Mouse (Mus musculus) thymus, adult 2 months (tissue): ENCODE results near the gene Gm10837.

Experiments used
- CTCF ChIP-seq: fragments of 200-500 bp; IDR thresholded peaks from 2 replicates; pipeline ENCODE4 v1.5.1; 2012; ENCODE audit warnings: mild to moderate bottlenecking, control low read depth, low read length, moderate library complexity, borderline replicate concordance; ENCODE audit not compliant: control insufficient read depth, poor library complexity, insufficient read depth; ENCODE audit errors: extremely low read depth
- POLR2A ChIP-seq: fragments of 200-500 bp; IDR thresholded peaks from 2 replicates; pipeline ENCODE4 v1.6.1; 2012; ENCODE audit warnings: mild to moderate bottlenecking, low read length, control low read depth, moderate library complexity; ENCODE audit not compliant: control insufficient read depth, poor library complexity, insufficient read depth; ENCODE audit errors: extremely low read depth

GRCm38 (mm10) chr14:122455562-122455958, 34.8 kb upstream of the Gm10837 start:
- no peak for TF ChIP-seq CTCF
- no peak for TF ChIP-seq POLR2A
